Mouse (Mus musculus) testis, adult 2 months (tissue): ENCODE measurements around the gene Cd59a.
"Not testable (repeated sequence)": the region's sequence is repeated elsewhere in the genome, so short reads cannot be mapped to it uniquely, and the experiment has no call there.

Experiments
- CTCF ChIP-seq: fragments of 200-500 bp; IDR thresholded peaks from 2 replicates; pipeline ENCODE4 v1.5.1; 2012; ENCODE audit warnings: low read depth, mild to moderate bottlenecking, inconsistent platforms, low read length, moderate library complexity; ENCODE audit not compliant: control insufficient read depth, insufficient read depth, insufficient replicate concordance
- POLR2A ChIP-seq: fragments of 200-500 bp; IDR thresholded peaks from 2 replicates; pipeline ENCODE4 v1.6.1; 2012; ENCODE audit warnings: low read depth, mild to moderate bottlenecking, inconsistent platforms, low read length, moderate library complexity; ENCODE audit not compliant: control insufficient read depth

DNA sequence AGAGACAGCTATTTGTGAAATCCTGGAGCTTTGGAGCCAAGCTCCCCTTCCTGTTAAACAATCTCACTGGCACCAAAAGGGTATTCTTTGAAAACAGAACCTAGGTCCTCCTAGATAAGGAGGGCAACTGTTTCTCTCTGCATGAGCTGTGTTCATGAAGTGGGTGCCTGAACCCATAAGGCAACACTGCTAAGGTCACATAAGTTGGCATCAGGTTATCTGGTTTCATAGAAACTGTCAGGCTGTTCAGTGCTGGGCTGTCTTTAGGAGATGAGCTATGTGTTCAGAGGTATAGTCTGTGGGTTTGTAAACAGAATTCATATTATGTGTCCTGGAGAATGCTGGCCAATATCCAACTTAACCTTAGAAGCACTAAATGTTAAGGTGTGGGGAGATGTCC lies 21.6 kb downstream of the Cd59a start:
- TF ChIP-seq POLR2A, CTCF: not testable (repeated sequence)
